Mouse (Mus musculus) heart, postnatal 0 days (tissue): ENCODE data around the gene Rpl26. TPM values are rescaled to one million over a fixed set of nuclear protein-coding genes. Genes with fewer than 3 reads are reported as not detected.

ENCODE experiments used
- ATAC-seq: fragments of 200-750 bp; cut with Nextera tagmentation; 2 replicates; pipeline ENCODE4 v1.8.0; 2017; ENCODE audit warnings: low read depth, moderate number of reproducible peaks, moderate library complexity; ENCODE audit not compliant: insufficient read depth
- DNase-seq: peaks from one replicate; pipeline ENCODE4 v3.0.0-alpha.2; 2016; ENCODE audit warnings: low spot score
- H3K27ac ChIP-seq: fragments of 300-500 bp; sonication (generic); 2 replicates; pipeline ENCODE4 v1.5.1; 2014; ENCODE audit warnings: low read depth, mild to moderate bottlenecking
- H3K27me3 ChIP-seq: fragments of 300-500 bp; sonication (generic); 2 replicates; pipeline ENCODE4 v1.6.1; 2014; ENCODE audit warnings: low read length, mixed read lengths; ENCODE audit not compliant: control insufficient read depth, insufficient read depth
- H3K36me3 ChIP-seq: fragments of 300-500 bp; sonication (generic); replicated peaks from 2 replicates; pipeline ENCODE4 v1.6.1; 2014; ENCODE audit warnings: low read length, mixed read lengths; ENCODE audit not compliant: control insufficient read depth, insufficient read depth
- H3K4me1 ChIP-seq: fragments of 300-500 bp; sonication (generic); 2 replicates; pipeline ENCODE4 v1.6.1; 2014; ENCODE audit warnings: antibody characterized with exemption; ENCODE audit not compliant: control insufficient read depth, insufficient read depth
- H3K4me2 ChIP-seq: fragments of 300-500 bp; sonication (generic); 2 replicates; pipeline ENCODE4 v1.6.1; 2014; ENCODE audit warnings: low read depth, mild to moderate bottlenecking, low read length, moderate library complexity
- H3K4me3 ChIP-seq: fragments of 300-500 bp; sonication (generic); 2 replicates; pipeline ENCODE4 v1.5.1; 2014; ENCODE audit warnings: low read depth, low read length
- H3K9ac ChIP-seq: fragments of 300-500 bp; sonication (generic); replicated peaks from 2 replicates; pipeline ENCODE4 v1.6.1; 2014; ENCODE audit warnings: low read depth, low read length, mixed read lengths
- H3K9me3 ChIP-seq: fragments of 300-500 bp; sonication (generic); replicated peaks from 2 replicates; pipeline ENCODE4 v1.6.1; 2016; ENCODE audit warnings: low read length; ENCODE audit not compliant: control insufficient read depth
- CTCF ChIP-seq: IDR thresholded peaks from 2 replicates; pipeline ENCODE4 v1.5.1; 2016; ENCODE audit warnings: antibody characterized with exemption, control low read depth, low read depth
- EP300 ChIP-seq: IDR thresholded peaks from 2 replicates; pipeline ENCODE4 v1.6.1; 2016; ENCODE audit warnings: antibody characterized with exemption, low read depth
- WGBS: fragments of 180-500 bp; shearing (Covaris S2); extraction: QIAGEN DNeasy Blood & Tissue Kit; methylation state at CpG from one replicate; pipeline ENCODE4 v1.1.7; 2014; 5-methylcytosine and 5-hydroxymethylcytosine counted together
- polyA plus RNA-seq: library from polyadenylated mRNA; unstranded; fragments of >200 nt; fragmentation: Nextera tagmentation; extraction: Ambion mirVana; gene quantifications from 2 replicates; pipeline ENCODE4 v1.2.1, GENCODE M21; 2015
- total RNA-seq: library from RNA; depleted of rRNA; stranded (reverse); fragments of >200 nt; gene quantifications from 2 replicates; pipeline ENCODE4 v1.2.3, GENCODE M21; 2014; ENCODE audit warnings: low replicate concordance

Gene Rpl26
- total and polyA plus RNA-seq, 2 experiments from 2014 or later: 529 to 1,343 TPM

GRCm38 (mm10) chr11:68939451-68940304 lies 38.3 kb downstream of the Rpl26 start:
- Histone ChIP-seq H3K9ac (peak overlapping the region; percentile 54), H3K36me3 (0 out of 2 replicates have a peak, but pooled peaks cover 7% of the 10 kb centered on the region), H3K4me2 (peak overlapping the region; percentile 68), H3K4me1 (peaks cover 10% of the 10 kb centered on the region; the same call in 1 of the 2 replicates), H3K27me3 (no peaks in the 10 kb centered on the region), H3K9me3 (no peaks in the 10 kb centered on the region), H3K4me3 (peak overlapping the region; percentile 49), H3K27ac (peak overlapping the region; percentile 75)
- DNase-seq (peak; percentile 97), ATAC-seq (peak; percentile 100)
- 1% methylated on average over 16 of the region's 16 CpGs for WGBS
- TF ChIP-seq EP300: no peak
- no peak for TF ChIP-seq CTCF

- TF ChIP-seq EP300: no peak
- TF ChIP-seq CTCF: no peak
- Histone ChIP-seq H3K4me1 (peaks cover 10% of the 10 kb centered on the region; the same call in 1 of the 2 replicates), H3K27me3 (no peaks in the 10 kb centered on the region), H3K4me3 (peak overlapping the region; percentile 49), H3K9me3 (no peaks in the 10 kb centered on the region), H3K27ac (0 out of 2 replicates have a peak overlapping the region, but pooled peaks have one; percentile 75), H3K4me2 (peak overlapping the region; percentile 68), H3K36me3 (0 out of 2 replicates have a peak, but pooled peaks cover 9% of the 10 kb centered on the region), H3K9ac (peak overlapping the region; percentile 54)
- ATAC-seq (no peak), DNase-seq (no peak)
- WGBS: 57% methylated on average over 4 of the region's 4 CpGs
Measured at GRCm38 (mm10) chr11:68940516-68940915, 39.1 kb downstream of the Rpl26 start.

- no peak for TF ChIP-seq CTCF
- TF ChIP-seq EP300: no peak
- H3K27ac ChIP-seq: no peak overlapping the region
- 78% methylated on average over 8 of the region's 8 CpGs for WGBS
- H3K36me3 ChIP-seq: peaks cover 13% of the 10 kb centered on the region; the same call in 1 of the 2 replicates
- ATAC-seq (no peak), DNase-seq (no peak)
- H3K9ac ChIP-seq: no peak overlapping the region
- peaks cover 10% of the 10 kb centered on the region; the same call in 1 of the 2 replicates for H3K4me1 ChIP-seq
- H3K9me3 ChIP-seq: no peaks in the 10 kb centered on the region
- H3K4me2 ChIP-seq: no peak overlapping the region
- H3K4me3 ChIP-seq: no peak overlapping the region
- peaks cover 3% of the 10 kb centered on the region; the same call in 1 of the 2 replicates for H3K27me3 ChIP-seq
Measured at GRCm38 (mm10) chr11:68942731-68943130, 41.3 kb downstream of the Rpl26 start.

- WGBS: 72% methylated on average over 2 of the region's 2 CpGs
- Histone ChIP-seq H3K36me3 (peaks cover 20% of the 10 kb centered on the region; the same call in 1 of the 2 replicates), H3K27me3 (peaks cover 3% of the 10 kb centered on the region; the same call in 1 of the 2 replicates), H3K4me3 (no peak overlapping the region), H3K4me1 (peaks cover 4% of the 10 kb centered on the region; the same call in 1 of the 2 replicates), H3K9ac (no peak overlapping the region), H3K9me3 (no peaks in the 10 kb centered on the region), H3K27ac (no peak overlapping the region), H3K4me2 (no peak overlapping the region)
- DNase-seq (no peak), ATAC-seq (no peak)
- TF ChIP-seq CTCF (no peak), EP300 (no peak)
Measured at GRCm38 (mm10) chr11:68945245-68945644, 43.9 kb downstream of the Rpl26 start.

GRCm38 (mm10) chr11:68946001-68946400 lies 44.6 kb downstream of the Rpl26 start:
- no peak overlapping the region for H3K4me2 ChIP-seq
- no peak for ATAC-seq
- no peak for DNase-seq
- H3K4me1 ChIP-seq: no peaks in the 10 kb centered on the region
- H3K36me3 ChIP-seq: peaks cover 20% of the 10 kb centered on the region; the same call in 1 of the 2 replicates
- no peak overlapping the region for H3K27ac ChIP-seq
- TF ChIP-seq CTCF: no peak
- no peak for TF ChIP-seq EP300
- no peak overlapping the region for H3K9ac ChIP-seq
- peaks cover 3% of the 10 kb centered on the region; the same call in 1 of the 2 replicates for H3K27me3 ChIP-seq
- WGBS: 87% methylated on average over 4 of the region's 4 CpGs
- H3K4me3 ChIP-seq: no peak overlapping the region
- H3K9me3 ChIP-seq: no peaks in the 10 kb centered on the region
